Mouse (Mus musculus) right cerebral cortex, postnatal 36 days (tissue): ENCODE measurements at regions not wholly inside any gene's neighbourhood (a gene's known extent, or its start where the extent isn't known, plus 50 kb on each side); places are given as distances from the start of the nearest gene placed in this dataset.

Experiments
- DNase-seq, 2 experiments: peaks; one replicate each; pipeline ENCODE4 v3.0.0; 2022; ENCODE audit warnings: low spot score in 2 of 2, mixed read lengths in 1 of 2

DNA sequence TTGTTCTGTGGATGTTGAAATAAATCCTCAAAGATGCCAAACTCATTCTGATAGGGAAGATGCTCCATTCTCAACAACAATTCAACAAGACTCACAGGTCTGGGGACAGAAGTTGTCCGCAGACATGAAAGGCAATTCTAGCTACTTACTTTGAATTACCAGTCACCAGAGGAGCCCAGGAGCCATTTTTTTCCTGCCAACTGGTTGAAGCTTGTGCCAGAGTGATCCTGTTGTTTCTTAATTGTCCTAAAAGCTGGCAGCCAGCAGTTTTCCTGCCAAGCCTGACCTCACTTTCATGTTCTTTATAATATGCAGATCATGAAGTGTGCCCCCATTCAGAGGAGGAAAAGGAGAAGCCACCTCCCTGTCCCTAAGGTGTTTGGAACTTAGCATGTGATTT is 110.0 kb upstream of the Ankrd1 start:
- no peak for DNase-seq

DNA sequence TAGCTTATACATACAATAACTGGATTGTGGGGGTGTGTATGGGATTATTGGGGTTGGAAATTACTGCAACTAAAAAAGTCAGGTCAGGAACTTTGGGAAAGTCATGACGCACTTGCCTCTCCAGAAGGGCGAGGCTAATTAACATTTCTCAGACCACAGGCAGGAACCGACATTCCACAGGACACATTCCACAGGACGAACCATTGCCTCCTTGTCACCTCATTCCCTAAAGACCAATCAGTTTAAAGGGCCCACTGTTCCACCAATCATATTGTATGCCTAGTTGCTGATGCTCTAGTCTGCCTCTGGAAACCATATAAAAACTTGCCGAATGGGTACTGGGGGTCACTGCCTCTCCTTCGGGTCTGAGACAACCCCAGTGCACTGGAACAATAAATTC is 113.0 kb upstream of the Pcgf5 start:
- DNase-seq = no peak

DNA sequence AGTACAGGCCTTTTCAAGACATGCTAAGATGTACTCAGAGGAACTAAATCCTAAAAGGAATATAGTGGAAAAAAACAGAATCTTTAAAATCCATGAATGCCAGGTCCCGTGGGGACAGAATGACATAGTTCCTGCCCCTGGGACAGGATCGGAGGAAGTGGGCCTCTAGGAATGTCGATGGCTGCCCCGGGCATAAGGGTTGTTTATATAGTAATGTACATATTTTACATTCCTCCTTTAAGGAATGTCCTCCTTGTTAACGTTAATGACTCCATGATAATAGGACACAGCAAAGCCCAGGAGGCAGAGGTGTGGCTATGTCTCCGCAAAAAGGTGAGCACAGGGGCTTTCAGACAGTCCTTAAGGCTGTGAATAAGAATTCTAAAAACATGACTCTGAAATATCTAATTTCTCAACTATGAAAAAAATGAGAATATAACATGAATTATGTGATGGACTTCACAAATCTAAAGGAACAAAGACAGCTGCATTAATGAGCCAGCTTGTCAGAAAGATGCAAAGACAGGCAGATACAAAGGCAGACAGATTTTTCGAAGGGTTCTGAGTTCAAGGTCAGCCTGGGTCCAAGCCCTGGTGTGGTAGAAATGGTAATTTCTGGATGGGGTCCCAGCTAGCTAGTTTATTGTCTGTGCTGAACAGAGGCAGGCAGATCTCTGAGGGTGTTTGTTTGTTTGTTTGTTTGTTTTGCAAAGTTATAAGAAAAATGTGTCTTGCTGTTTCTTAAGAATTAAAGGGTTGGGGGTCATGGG is 111.3 kb upstream of the Pcgf5 start:
- DNase-seq = no peak

DNA sequence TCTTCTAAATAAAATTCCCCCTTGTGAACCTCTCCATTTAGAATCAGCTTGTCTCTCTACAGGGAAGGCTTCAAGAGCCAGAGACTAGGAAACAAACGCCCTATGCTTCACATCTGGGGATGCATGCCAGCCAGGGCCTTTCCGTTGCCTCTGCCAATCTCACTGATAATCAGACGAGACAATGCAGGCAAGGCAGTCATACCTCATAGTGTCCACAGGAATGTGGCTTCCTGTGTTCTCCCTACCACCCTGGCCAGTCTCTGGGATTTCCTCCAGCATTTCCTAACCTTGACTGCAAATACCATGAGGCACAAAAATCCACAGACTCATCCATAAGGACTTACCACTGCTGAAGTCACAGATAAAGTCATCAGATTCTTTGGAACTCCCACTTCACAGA is 110.4 kb upstream of the Pcgf5 start:
- DNase-seq = no peak

DNA sequence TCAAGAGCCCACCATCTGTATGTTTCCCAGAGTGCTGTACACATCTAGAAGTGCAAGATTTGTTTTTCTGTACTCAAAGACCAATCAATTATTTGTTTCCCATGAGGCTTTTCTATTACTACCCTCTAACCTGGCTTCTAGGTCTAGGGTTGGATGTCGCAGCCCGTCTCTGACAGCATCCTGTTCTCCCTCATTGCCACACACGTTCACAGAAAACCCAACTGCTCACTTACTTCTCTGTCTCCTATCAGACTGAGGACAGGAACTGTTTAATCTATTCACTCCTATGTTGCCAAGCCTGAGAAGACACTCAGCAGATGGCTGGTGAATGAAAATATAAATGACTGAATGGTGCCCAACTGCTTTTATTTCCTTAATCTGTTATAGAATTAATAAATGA is 109.6 kb upstream of the Pcgf5 start:
- DNase-seq = no peak

DNA sequence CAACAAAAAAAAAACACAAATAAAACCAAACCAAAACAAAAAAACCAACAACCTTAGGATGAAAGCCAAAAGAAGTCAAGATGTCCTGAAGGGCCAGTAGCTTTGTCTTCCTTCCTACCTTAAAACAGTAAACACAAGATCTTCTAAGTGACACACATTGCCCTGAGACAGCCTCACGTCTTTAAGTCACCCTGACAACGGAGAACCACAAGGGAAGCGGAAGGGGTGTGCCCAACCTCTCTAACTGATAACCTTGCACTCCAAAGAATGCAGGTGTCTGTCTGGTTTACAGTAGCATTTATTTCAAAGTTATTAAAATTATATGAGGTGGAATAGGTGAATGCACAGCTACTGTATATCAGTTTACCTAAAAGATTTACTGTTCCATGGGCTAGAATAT is 105.7 kb upstream of the Pcgf5 start:
- DNase-seq = no peak

DNA sequence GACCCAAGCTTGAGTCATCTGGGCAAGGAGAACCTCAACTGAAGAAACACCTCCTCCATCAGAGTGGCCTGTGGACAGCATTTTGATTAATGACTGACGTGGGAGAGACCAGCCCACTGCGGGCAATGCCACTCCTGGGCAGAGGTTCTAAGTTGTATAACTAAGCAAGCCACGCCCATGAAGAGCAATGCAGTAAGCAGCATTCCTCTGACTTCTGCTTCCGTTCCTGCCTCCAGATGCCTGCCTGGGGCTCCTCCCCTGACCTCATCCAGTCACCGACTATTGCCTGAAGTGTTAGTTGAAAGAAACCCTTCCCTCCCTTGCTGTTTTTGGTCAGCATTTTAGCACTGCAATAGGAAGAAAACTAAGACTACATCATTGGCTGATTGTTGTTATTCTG is 105.2 kb upstream of the Pcgf5 start:
- DNase-seq = no peak

GRCm38 (mm10) chr19:36252522-36252921 is 95.6 kb upstream of the Pcgf5 start:
- DNase-seq = no peak

DNA sequence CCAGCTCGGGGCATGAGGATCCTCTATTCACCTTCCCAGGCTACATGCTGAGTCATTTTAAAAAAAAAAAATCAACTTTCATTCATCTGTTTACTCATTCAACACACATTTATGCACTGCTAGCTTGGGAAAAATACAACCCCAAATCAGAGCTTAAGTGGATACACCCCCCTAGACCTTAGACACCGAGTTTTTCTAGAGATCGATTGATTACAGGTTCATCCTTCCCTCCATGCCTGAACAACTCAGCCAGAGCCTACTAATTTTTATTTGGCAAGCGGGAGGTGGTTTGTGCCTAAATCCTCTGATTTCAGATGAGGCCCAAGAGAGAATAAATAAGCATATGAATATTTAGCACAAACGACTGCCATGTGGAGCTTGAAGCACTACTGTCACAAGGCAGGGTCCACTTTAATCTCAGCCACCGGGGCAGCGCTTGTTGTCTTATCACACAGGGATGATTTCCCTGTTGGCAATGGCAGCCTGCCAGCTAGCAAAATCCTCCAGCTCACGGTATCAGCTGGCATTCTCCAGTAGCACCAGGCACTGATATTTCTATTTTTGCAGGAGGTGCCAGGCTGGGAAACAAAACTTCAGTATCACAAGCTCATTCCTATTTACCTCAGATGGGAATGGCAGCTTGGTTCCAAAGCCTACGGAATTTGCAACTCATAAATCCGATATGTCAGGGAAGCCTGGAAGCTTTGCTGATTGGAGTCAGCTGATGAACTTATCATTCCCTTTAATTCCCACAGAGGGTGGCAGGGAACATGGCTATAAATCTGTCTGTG is 90.2 kb upstream of the Pcgf5 start:
- peak; percentile 6 to 19 for DNase-seq

- DNase-seq = no peak
Measured at GRCm38 (mm10) chr19:36261819-36262218, 86.3 kb upstream of the Pcgf5 start.

GRCm38 (mm10) chr19:36263923-36264322 is 84.2 kb upstream of the Pcgf5 start:
- no peak for DNase-seq

DNA sequence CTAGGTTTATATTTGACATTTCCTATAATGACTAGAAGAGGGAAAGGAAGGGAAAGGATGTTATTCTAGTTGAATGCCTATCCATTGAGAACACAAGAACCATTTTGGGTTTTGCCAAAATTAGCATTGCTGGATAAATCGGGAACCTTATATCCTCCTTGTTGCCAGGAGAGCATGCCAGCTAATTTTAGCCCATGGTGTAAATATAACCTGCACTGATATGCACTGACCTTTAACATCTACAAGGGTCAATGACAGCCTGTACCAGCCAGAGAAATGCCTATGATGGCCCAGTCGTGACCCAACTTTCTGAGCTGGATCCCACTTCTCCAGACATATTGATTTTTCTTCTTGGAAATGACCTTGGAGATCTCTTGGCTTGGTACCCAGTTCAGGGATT is 83.7 kb upstream of the Pcgf5 start:
- no peak for DNase-seq

DNA sequence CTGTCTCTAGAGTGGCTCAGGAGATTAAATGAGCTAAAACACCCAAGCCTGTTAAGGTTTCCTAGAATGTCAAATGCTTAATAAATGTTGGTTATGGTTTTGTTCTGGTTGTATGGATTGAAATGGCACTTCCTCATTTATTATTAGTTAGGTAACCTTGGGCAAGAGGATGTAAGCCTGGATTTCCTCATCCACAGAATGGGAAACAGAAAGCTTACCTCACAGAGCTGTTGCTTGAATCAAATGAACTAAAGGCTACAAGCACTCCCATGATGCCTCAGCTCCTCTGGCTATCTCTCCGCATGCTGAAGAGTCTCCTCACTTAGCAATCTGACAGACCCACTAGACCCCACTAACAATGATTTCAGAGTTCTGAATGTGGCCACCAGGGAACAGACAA is 82.8 kb upstream of the Pcgf5 start:
- no peak for DNase-seq

GRCm38 (mm10) chr19:36266346-36266745 is 81.8 kb upstream of the Pcgf5 start:
- no peak for DNase-seq

DNA sequence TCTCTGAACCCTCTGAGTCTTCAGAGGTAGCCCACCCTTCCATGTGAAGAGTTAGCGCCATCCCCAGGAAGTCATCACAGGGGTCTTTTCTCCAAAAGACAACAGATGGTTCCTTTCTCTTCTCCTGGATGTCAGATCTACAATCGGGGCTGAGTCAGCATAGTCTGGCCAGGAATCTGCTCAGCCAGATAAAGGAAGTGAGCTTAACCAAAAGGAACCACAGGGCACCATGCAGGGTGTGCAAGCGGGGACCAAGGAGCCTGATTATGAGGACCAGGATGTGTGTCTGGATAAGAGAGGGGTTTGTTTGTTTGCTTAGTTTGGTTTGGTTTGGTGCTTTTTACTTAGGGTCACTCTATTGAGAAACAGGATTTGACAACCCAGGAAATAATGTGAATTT is 74.6 kb upstream of the Pcgf5 start:
- no peak for DNase-seq

DNA sequence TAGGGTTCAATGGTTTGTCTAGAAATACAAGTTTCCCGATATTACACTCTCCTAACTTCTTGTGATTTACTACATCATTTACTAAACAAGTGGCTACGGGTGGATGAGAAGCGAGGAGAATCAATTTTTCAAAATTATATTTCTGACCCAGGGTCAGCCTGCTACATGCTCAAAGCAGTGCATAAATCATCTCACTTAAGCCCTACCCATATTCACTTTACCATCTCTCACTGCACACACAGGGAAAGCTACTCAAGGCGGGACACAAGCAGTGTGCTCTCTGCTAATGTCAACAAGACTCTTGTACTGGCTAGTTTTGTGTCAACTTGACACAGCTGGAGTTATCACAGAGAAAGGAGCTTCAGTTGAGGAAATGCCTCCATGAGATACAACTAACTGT is 62.6 kb upstream of the Pcgf5 start:
- DNase-seq = no peak

DNA sequence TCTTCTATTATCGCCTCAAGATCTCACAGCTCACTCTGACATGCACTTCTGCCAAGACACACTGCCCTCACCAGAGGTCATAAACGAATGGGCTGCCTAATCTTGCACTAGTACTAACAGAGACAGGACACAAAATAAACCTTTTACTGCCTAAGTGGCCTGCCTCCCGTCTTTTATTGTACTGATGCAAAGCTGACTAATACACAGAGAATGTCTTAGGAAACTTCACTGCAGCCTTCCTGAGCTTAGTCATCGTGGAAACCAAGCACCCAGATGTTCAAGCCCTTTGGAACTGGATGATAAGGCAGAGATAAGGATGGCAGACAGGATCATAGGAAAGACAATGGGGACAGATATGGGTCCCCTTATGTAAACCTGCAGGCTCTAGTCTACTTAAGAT is 57.3 kb upstream of the Pcgf5 start:
- no peak for DNase-seq

DNA sequence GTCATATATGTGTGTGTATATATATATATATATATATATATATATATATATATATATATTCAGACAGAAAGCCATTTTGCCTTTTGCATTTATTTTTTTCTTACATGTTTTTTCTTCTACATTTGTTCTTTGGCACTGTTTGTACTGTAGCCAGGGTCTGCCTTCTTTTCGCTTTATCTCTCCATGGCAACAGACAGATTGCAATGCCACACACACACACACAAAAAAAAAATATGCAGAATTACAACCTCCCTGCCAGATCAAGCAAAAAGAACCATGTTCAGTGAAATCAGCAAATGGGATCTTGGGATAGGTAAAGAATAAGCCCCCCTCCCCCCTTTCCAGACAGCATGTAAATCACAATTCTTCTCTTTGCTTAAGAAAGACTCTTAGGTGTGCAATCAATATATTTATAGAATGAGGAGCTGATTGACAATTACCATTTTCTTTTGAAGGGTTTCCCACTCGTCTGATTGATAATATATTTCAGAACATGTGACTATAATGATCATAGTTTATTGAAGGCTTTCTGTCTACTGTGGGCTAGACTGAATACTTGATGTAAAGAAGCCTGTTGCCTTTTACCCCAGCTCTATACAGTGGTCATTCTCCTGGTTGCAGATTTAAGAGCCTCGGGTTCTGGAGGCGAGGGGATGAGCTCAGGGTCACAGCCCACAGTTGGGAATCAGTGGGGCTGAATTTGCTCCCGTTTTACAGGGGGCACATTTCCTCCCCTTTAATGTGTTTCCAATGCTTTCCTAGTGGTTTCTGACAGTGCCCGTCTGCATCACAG is 54.7 kb upstream of the Pcgf5 start:
- DNase-seq = no peak
